Mouse (Mus musculus) adrenal gland, adult 2 months (tissue): Measurements from ENCODE around the gene Igfbp2. TPM values are rescaled to one million over a fixed set of nuclear protein-coding genes. Genes with fewer than 3 reads are reported as not detected.
A peak's percentile ranks its signal among the peaks of the same experiment; 100 is the strongest.

Source experiments
- DNase-seq: peaks from one replicate; pipeline ENCODE4 v3.0.0; 2021
- polyA plus RNA-seq: library from polyadenylated mRNA; depleted of rRNA; stranded (reverse); fragments of >200 nt; gene quantifications from 2 replicates; pipeline ENCODE4 v1.2.3, GENCODE M21; 2012; rRNA removed
- total RNA-seq, 2 experiments: library from RNA; stranded (reverse); gene quantifications; 2 replicates each; pipeline ENCODE4 v1.2.3; 2021

Gene Igfbp2
- total and polyA plus RNA-seq, 3 experiments, result 2.0 to 13.0 (median 4.1) TPM

- peak; percentile 62 for DNase-seq
Observed at GRCm38 (mm10) chr1:72872521-72872920, 48.2 kb downstream of the Igfbp2 start.

GRCm38 (mm10) chr1:72873078-72873477 is 48.8 kb downstream of the Igfbp2 start:
- DNase-seq, result no peak

DNA sequence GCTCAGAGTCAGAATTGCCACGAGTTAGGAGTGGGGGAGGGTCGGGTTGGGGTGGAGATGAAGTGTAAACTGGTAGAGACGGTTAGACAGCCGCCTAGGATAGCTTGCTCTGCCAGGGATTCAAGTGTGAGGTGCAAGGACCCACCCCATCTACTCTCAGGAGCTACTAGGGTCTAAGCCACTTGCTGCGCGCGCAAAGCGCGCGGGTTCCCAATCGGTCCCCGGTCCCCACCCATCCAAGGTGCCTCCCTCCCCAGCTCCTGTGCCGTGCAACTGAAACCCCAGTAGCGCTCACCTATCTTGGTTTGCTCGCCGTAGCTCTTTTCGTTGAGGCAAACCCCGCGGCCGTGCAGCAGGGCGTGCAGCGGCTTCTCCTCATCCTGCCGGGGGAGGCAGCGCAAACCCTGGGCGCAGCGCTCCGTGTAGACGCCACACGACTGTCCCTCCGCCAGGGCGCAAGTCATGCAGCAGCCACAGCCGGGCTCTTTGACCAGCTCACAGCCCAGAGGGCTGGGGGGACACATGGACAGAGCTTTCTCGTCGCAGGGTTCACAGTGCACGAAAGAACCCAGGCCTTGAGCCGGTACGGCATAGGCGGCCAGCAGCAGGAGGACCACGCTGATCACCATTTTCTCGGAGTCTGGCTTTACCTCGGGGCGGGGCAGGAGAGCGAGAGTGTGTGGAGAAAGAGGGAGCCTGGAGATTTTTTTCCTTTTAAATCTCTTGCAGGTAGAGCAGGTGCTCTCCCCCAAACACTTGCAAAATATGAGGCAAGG is 49.4 kb downstream of the Igfbp2 start:
- DNase-seq, result peak; percentile 65

DNA sequence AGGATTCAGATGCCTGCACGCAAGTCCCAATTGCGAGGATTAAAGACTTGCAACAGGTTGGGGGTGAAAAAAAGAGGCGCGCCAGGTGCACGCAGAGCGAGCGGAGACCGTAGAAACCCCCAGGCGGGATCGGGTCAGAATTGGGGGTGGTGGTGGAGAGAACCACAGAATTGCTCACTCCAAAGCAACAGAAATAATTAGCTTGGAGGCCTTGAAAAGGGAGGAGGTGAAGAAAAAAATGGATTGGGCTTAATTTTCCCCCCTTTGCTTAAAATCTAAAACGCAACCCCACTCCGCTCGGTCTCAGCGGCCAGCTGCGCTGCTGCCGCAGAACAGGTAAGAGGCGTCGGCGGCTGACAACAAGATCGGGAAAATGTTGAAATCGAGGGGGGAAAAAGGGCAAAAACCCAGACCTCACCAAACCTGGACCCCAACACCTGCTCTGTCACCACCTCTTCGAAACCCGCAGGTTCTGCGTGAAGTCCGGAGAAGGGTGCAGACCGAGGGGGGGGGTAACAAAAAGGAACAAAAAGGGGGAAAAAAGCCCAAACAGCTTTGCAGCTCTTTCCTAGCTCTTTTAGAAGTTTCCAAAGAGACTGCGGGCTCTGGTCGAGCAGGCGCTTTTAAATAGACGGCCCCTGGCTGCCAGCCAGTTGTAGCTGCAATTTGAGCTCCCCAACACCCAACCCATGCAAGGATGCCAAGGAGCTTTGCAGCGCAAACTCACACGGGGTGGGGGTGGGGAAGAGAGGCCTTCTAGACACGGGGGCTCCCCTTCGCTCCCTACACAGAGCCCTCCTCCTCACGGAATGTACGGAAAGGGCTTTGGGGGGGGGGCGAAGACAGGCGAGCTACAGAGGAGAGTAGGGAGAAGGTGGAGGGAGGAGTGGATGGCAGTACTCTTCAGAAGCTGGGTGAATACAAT is 50.2 kb downstream of the Igfbp2 start, which contains the start of gene Igfbp5:
Igfbp5 (minus strand) TSS at position 598 of the 925 bp plus-strand sequence.
- DNase-seq, result peak; percentile 80

- no peak for DNase-seq
Observed at GRCm38 (mm10) chr1:72875708-72876107, 51.4 kb downstream of the Igfbp2 start.

DNA sequence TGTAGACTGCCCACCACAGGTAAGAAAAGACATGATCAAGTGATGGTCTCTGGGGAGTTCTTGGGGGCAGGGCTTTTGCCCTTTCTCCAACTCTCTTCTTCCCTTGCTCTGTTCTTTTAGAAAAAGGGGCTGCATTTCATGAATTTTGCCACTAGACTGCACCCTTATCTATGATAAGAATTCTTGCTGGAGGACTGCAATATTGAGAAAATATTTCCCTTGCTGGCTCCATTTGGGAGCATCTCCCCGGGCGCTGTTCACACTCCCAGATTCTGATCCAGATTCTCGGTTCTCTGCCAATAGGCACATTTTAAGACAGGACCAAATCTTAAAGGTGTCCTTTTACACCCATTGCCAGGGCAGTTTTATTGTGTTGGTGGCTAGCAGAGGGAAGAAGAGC is 51.8 kb downstream of the Igfbp2 start:
- no peak for DNase-seq

GRCm38 (mm10) chr1:72877892-72878291 is 53.6 kb downstream of the Igfbp2 start:
- DNase-seq, result peak; percentile 38

DNA sequence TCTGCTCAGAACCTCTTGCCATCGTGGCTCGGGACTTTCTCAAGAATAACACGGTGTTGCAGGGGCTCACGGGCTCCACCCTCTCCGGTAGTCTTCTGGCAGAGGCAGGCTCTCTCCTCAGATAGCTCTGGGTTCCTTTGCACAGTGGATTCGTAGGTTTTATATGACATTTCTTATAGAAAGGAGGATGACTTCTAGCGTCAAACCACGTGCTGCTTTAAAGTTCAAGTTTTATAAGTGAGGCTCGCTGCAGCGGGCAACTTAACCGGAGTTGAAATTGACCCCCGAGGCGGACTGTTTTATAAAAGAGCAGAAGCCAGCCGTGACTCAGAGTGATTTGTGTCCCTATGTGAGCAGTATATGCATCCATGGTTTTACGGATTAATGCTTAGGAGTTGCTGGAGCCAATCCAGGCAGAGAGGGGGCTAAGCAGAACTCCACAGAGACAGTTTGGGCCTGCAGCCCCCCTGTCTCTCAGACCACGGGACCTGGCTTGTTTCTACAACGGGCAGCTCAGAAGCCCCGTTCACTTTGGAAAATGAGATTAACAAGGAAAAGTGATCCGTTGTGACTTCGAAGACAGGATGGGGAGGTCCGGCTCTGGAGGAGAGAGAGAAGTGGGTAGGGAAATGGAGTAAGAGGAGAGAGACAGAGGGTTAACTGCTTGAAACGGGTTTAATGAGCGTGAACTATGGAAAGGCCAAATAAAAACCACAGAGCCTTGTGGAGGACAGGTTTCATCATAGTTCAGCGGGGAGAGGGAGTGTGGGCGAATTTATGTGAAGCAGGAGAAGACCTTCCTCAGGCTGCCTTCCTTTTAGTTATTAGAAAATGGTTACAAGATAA is 54.4 kb downstream of the Igfbp2 start:
- DNase-seq, result no peak

- DNase-seq, result no peak
Observed at GRCm38 (mm10) chr1:72879319-72879634, 55.0 kb downstream of the Igfbp2 start.

GRCm38 (mm10) chr1:72885111-72885818 is 61.0 kb downstream of the Igfbp2 start:
- no peak for DNase-seq

DNA sequence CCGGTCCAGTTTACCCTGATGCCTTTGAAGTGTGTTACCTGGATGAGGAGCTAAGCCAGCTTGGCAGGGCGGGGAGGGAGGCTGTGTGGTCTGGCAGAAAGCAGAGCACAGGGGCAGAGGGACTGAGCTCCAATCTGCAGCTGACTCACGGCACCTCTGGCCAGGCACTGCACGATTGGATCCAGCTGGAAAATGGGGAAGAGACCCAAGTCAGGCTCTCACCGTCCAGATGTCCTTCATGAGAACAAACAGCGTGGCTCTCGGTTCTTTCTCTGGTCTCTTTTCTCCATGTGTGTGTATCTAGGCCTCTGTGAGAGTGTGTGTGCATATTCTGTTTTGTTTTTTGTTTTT is 61.5 kb downstream of the Igfbp2 start:
- no peak for DNase-seq

GRCm38 (mm10) chr1:72887910-72888309 is 63.6 kb downstream of the Igfbp2 start:
- DNase-seq, result no peak

- DNase-seq, result no peak
Observed at GRCm38 (mm10) chr1:72895821-72896220, 71.5 kb downstream of the Igfbp2 start.

Other genes with a start within 250 kb of the Igfbp2 start
- gene Smarcal1, start 241.3 kb upstream of the Igfbp2 start, total RNA-seq, result 10 to 100 TPM; 38.5 to 51.4 TPM
- gene Smarcal1, start 241.3 kb upstream of the Igfbp2 start, polyA plus RNA-seq, result 49.5 and 56.9 TPM in 2 replicates
- gene Ankar, start 123.9 kb upstream of the Igfbp2 start, total RNA-seq, result not detected
- not detected in 2 replicates for gene Ankar, start 123.9 kb upstream of the Igfbp2 start, polyA plus RNA-seq
- gene Rpl37a, start 113.2 kb upstream of the Igfbp2 start, total RNA-seq, result 1,000 to 10,000 TPM in 1 of 2 experiments, 100 to 1,000 TPM in 1; 836 to 1,053 TPM
- 128 and 138 TPM in 2 replicates for gene Rpl37a, start 113.2 kb upstream of the Igfbp2 start, polyA plus RNA-seq
- gene Igfbp5, start 50.4 kb downstream of the Igfbp2 start, total RNA-seq, result 100 to 1,000 TPM in 1 of 2 experiments, 10 to 100 TPM in 1; 87.4 to 179 TPM
- gene Igfbp5, start 50.4 kb downstream of the Igfbp2 start, polyA plus RNA-seq, result 31.2 and 32.3 TPM in 2 replicates
- not detected for gene Tnp1, start 191.4 kb downstream of the Igfbp2 start, total RNA-seq
- gene Tnp1, start 191.4 kb downstream of the Igfbp2 start, polyA plus RNA-seq, result not detected in 2 replicates